Mouse (Mus musculus) liver, adult 2 months (tissue): ENCODE measurements around the gene Dync2h1.

Experiments
- CTCF ChIP-seq: fragments of 200-500 bp; IDR thresholded peaks from 2 replicates; pipeline ENCODE4 v1.5.1; 2011; ENCODE audit warnings: low read depth, low read length, control low read depth
- POLR2A ChIP-seq: fragments of 200-500 bp; IDR thresholded peaks from 2 replicates; pipeline ENCODE4 v1.6.1; 2011; ENCODE audit warnings: low read length, control low read depth; ENCODE audit not compliant: insufficient read depth; ENCODE audit errors: extremely low read depth

DNA sequence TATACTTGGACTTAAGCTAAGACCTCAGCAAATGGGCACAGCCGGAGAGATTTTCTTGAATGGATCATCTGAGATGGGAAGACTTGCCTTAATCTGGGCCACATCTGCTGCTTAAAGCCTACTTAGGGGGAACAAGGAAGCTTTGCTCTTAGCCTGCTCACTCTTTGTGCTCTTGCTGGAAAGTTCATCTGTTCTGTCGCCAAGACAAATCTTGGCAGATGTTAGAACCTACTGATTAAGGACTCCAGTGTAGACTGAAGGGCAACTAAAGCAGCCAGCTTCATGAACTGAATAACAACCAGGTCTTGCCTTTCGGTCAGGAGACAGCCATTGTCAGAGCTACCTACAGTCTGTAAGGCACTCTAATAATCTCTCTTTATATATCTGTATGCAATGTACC, 198.1 kb downstream of the Dync2h1 start:
- no peak for TF ChIP-seq CTCF
- TF ChIP-seq POLR2A: no peak
